Mouse (Mus musculus) ovary, postnatal 36 days (tissue): ENCODE measurements at regions not wholly inside any gene's neighbourhood (a gene's known extent, or its start where the extent isn't known, plus 50 kb on each side); places are given as distances from the start of the nearest gene placed in this dataset.
A peak's percentile ranks its signal among the peaks of the same experiment; 100 is the strongest.

Source experiments
- DNase-seq: peaks from one replicate; pipeline ENCODE4 v3.0.0; 2022; ENCODE audit warnings: low spot score, mixed read lengths

- no peak for DNase-seq
Measured at GRCm38 (mm10) chr4:137216908-137217497, 60.3 kb upstream of the Wnt4 start.

DNA sequence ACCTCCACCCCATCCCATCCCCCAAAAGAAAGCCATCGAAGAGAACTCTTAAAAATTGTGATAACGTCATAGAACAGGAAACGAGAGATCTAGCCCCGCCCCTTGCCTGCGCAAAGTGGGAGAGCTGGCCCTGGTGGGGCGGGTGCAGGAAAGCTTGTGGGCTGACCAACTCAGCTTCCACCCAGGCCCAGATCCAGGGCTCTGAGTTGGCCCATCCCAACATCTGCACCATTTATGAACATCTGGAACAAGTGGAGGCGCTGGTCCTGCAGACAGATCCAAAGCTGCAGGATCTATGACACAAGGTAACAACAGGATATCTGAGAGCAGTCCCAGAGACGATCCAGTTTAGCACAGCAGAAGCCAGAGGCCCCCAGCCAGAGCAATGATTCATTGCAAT lies 62.7 kb upstream of the Wnt4 start:
- DNase-seq, result no peak

- no peak for DNase-seq
Measured at GRCm38 (mm10) chr4:137212846-137213245, 64.4 kb upstream of the Wnt4 start.

DNA sequence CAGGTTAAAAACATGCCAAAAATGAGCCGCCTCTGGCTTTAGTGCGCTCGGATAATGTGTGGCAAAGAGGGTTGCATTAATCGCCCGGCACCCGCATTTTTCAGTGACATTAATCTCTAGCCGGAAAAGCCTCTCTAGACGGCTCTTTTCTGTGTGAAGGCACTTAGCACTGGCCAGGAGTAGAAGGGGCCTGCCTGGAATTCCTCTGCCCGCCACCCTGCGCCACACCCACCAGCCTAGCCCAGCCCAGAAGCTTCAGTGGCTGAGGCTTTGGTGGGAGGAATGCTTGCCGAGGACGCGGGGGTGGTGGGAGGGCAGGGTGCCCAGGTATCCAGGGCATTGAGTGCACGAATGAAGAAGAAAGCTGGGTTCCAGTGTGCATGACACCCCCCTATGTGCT lies 65.2 kb upstream of the Wnt4 start:
- peak; percentile 27 for DNase-seq

DNA sequence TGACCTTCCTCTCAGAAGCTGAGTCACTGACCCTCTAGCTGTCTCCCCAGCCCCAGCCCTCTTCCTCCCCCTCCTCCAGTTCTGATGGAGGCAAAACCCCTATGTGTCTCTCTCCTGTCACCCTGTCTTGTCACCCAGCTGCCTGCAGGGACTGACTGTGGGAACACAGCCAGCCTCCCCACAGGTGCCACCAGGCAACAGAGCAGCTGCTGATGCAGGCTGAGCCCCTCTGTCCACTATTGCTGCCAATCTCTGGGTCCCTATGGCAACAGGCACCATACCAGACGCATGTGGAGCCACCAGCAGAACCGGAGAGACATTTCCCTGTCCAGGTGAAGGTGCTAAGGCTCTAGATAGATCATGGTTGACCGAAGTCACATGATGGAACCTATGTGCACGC lies 66.0 kb upstream of the Wnt4 start:
- no peak for DNase-seq

- DNase-seq, result no peak
Measured at GRCm38 (mm10) chr4:137210525-137210924, 66.8 kb upstream of the Wnt4 start.

DNA sequence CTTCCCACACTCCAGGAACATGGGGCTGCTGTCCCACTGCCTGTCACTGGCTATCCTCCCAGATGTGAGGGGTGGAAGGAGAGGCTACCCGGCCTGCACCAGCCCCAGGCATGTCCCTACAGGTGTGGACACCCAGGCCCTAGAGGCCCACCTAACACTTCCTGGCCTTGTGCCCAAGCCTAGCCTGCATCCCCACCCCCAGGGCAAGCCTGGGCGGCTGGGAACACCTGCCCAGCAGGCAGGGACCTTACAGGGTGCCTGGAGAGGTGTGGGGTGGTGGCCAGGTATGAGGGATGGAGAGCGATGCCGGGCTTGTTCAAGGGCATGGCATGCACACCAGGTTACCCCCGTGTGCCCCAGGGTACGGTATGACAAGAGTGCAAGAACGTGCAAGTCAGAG lies 76.3 kb upstream of the Wnt4 start:
- DNase-seq, result no peak

GRCm38 (mm10) chr4:137200426-137200825 lies 76.9 kb upstream of the Wnt4 start:
- no peak for DNase-seq

GRCm38 (mm10) chr4:137196491-137196974 lies 80.8 kb upstream of the Wnt4 start:
- no peak for DNase-seq

GRCm38 (mm10) chr4:137194106-137194505 lies 83.2 kb upstream of the Wnt4 start:
- no peak for DNase-seq

- no peak for DNase-seq
Measured at GRCm38 (mm10) chr4:137190625-137191024, 86.7 kb upstream of the Wnt4 start.

DNA sequence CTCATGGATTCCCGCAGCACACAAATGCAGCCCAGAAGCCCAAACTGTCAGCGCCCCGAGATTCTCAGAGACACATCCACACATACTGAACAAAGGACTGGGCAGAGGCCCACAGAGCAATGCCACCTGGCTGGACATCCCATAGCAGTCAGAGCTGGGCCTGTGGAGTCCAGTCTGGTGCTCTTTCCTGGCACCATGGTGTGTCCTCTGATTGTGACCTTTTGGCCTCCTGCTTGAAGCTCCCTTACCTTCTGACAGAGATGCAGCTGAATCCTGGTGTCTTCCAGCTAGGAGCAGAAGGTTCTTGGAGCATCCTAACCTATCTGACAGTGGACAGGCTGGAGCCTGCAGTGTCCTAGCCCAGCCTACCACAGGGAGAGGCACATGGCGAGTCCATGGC lies 87.5 kb upstream of the Wnt4 start:
- no peak for DNase-seq

- DNase-seq, result no peak
Measured at GRCm38 (mm10) chr4:137189058-137189457, 88.2 kb upstream of the Wnt4 start.

DNA sequence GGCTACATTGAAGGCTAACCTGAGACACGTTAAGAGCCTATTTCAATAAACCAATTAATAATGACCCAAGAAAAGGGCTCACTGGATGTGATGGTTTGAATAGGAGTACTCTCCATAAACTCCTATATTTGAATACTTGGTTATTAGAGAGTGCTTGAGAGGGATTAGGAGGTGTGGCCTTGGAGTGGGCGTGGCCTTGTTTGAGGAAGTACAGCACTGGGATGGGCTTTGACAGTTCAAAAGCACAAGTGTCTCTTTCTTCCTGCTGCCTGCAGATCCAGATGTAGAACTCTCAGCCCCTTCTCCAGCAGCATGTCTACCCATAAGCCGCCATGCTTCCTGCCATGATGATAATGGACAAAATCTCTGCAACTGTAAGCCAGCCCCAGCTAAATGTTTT lies 89.7 kb upstream of the Wnt4 start:
- no peak for DNase-seq

GRCm38 (mm10) chr4:137187051-137187450 lies 90.2 kb upstream of the Wnt4 start:
- no peak for DNase-seq

DNA sequence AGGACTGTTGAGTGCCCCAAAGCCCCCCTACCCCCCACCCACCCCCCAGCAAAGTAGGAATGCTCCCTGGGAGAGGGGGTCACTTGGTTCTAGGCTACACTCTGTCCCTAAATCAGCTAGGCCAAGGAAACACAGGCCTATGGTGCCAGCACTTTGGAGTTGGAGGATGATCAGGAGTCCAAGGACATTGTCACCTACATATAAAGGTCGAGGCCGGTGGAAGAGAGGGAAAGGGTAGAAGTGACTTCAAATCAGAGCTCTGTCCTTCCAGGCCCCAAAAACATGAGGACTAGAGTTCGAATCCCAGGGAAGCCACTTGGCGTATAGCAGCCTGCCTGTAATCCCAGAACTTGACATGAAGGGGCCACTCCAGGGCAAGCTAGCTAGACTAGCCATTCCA lies 92.3 kb upstream of the Wnt4 start:
- DNase-seq, result no peak

GRCm38 (mm10) chr4:137183181-137183850 lies 94.0 kb upstream of the Wnt4 start:
- no peak for DNase-seq

- no peak for DNase-seq
Measured at GRCm38 (mm10) chr4:137182547-137182946, 94.7 kb upstream of the Wnt4 start.

DNA sequence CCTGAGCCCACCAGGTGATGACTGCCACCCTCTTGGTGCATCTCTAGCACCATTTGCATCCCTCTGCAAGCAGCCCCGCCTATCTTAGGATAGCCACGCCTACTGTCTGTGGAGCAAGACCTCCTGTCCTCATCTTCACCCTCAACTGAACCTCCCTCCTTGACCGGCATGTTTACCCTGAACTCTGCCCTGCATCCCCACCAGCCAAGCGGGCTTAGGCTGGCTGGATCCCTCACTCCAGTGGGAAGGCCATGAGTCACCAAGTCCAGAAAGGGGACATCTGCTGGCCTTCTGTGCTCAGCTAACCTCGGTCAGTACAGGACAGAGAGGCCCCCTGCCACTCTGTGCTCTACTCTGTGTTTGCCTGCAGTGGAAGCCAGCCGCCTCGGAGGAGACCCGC lies 96.0 kb upstream of the Wnt4 start:
- no peak for DNase-seq

DNA sequence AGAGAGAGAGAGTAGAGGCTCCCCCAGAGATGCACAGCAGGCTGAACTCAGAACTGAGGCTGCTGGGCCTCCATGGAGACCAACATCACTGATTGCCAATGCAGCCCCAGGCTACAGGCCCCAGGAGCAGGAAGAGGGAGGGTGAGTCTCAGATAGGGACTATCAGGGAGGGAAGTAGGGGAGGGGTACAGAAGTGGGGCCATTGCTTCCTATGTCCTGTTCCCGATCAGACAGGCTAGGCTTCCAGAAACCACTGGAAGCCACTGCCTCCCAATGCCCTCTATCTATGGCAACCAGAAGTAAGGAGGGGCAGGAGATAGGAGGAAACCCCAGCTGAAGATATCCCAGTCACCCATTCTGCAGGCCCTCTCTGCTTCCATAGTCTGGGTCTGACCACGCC lies 97.2 kb upstream of the Wnt4 start:
- no peak for DNase-seq

- no peak for DNase-seq
Measured at GRCm38 (mm10) chr4:137178833-137179232, 98.5 kb upstream of the Wnt4 start.

DNA sequence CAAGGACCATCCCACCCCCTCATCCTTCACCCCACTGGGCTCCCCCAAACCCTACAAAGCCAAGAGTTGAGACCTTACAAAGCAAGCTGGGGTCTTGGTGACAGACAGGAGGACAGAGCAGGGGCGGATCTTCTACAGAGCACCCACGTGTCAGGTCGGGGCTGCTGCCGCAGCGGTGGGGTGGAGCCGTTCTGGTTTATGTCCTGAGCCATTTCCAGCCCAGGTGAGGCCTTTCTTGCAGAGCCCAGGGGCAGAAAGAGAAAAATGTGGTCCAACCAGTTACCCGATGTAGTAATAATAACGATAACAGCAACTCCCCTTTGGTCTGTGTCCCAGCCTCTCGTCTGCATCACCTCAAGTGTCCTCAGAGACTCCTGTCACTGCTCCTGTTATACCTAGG lies 112.4 kb upstream of the Wnt4 start:
- no peak for DNase-seq

DNA sequence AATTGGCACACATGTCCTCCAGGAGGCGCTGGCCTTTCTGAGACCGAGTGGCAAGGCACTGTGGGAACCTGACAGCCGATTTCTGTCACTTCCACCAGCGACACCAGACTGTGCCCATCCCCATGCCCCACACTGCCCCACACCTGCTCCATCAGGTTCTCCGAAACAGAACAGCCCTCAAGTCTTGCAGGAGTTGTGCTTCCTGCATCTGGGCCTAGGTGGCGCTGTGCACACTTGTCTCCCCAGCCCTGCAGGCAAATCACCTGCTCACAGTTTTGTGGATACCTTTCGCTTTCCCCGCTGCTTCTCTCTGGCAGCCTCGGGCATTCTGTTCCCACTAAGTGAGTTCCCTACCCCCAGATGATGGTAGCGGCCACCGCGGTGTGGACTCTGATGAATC lies 112.9 kb upstream of the Wnt4 start:
- peak; percentile 82 for DNase-seq

GRCm38 (mm10) chr4:137163962-137164361 lies 113.3 kb upstream of the Wnt4 start:
- DNase-seq, result no peak
